Mouse (Mus musculus): Measurements from ENCODE around the gene Rph3al. TPM values are rescaled to one million over a fixed set of nuclear protein-coding genes. Genes with fewer than 3 reads are reported as not detected.
A peak's percentile ranks its signal among the peaks of the same experiment; 100 is the strongest.

Rph3al gene
- total RNA-seq (2021): 1 to 10 TPM; 3.1 to 3.8 TPM

DNA sequence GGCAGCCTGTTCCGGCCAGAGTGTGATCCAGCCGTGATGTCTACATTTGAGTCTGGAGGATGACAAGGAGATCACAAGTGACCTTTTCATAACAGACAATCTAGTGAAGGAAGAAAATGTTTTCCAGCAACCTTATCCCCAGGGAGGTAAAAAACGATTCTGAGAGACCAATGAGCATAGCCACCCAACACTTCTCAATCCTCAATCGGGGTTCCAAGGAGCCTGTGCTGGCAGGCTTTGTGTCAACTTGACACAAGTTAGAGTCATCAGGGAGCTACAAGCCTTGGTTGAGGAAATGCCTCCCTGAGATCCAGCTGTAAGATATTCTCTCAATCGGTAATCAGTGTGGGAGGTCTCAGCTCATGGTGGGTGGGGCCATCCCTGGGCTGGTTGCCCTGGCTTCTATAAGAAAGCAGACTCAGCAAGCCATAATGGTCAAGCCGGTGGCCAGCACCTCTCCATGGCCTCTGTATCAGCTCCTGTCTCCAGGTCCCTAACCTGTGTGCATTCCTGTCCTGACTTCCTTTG, at the start of gene Rph3al:
Gene Rph3al, minus strand, starts transcription at position 51 of the 528 bp plus-strand sequence.
- intact Hi-C loops (cut with DNase I): no loop called here
- no peak for DNase-seq (ENCODE audit: extremely low spot score in 1 of 2, low spot score in 2 of 2)

DNA sequence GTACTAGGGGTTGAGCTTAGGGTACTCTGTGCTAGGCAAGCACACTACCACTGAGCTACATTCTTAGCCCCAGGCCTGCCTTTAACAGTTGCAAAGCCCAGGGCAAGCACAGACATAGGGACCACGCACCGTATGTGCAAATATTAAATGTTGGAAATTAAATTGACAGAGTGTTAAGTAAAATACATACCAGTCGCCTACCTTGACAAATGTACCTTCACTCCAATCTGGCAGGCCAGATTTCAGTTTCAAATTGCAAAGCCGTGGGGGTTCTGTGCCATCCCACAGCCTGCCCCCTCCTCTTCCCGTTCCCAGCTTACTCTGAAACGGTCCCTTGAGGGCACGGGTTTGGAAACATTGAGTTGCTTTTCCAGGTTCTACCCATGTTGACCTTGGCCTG, 47.7 kb upstream of the Rph3al start:
- intact Hi-C loops (cut with DNase I): no loop called here
- no peak for DNase-seq (ENCODE audit: extremely low spot score in 1 of 2, low spot score in 2 of 2)

DNA sequence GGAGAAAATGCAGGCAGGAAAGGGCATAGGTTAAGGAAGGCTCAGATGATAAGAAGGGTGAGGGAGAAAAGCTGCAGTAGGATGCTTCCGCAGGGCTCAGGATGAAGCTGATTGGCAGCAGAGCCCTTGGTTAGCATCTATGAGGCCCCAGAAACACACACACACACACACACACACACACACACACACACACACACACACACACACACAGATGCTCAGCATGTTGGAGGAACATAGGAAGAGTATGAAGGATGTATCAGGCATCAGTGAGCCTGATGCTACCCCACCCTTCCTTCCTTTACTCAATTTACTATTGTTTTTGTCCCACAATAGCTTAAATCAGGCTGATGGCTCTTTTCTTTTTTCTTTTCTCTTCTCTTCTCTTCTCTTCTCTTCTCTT, 46.4 kb upstream of the Rph3al start:
- intact Hi-C loops (cut with DNase I): no loop called here
- no peak for DNase-seq (ENCODE audit: extremely low spot score in 1 of 2, low spot score in 2 of 2)

DNA sequence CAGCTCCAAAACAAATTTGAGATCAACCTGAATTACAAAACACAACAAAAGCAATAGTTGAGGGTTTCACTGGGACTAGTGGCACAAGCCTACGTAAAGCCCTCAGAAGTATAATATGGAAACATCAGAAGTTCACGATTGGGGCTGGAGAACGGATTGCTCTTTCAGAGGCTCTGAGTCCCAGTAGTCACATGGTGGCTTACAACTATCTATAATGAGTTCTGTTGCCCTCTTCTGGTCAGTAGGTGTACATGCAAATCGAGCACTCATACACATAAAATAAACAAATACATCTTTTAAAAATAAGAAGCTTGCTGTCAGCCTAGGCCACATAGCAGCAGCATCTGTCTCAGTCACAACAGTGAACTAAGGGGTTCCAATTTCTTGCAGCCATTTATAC, 45.0 kb upstream of the Rph3al start:
- DNase-seq (ENCODE audit: extremely low spot score in 1 of 2, low spot score in 2 of 2): no peak
- intact Hi-C loops (cut with DNase I): no loop called here

DNA sequence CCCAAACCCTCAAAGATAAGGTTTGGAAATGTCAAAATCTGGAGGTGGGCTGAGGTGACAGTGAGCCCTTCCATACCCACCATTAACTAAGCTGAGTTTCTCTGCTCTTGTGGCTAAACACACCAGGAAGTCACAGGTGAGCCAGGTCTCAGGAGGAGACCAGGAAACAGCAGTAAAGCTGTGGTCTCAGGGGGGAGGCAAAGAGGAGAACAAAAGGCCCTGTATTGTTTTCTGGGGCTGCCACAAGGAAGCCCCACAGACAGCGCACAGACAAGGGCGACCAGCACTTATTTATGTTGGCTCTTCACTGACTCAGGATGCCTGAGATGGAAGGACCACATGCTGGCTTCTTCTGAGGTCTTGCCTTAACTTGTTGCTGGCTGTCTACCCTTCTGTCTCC, 42.2 kb upstream of the Rph3al start:
- intact Hi-C loops (cut with DNase I): no loop called here
- DNase-seq (ENCODE audit: extremely low spot score in 1 of 2, low spot score in 2 of 2): peak in 1 of 2 experiments; percentile 38

DNA sequence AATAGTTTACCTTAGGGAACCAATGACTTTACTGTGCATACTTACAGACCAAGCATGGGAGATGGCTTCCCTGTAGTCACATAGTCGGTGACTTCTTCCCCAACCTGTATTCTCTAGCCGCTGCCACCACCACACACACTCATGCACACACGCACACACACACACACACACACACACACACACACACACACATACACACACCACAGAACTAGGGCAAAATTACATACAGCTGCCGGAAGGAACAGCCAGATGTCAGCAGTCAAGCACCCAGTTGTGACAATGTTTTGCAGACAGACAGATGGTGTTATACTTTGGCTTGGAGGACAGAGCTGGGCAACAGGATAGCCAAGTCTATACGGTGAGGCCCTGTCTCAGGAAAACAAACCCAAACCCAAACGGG, 39.8 kb upstream of the Rph3al start:
- intact Hi-C loops (cut with DNase I): no loop called here
- no peak for DNase-seq (ENCODE audit: extremely low spot score in 1 of 2, low spot score in 2 of 2)

DNA sequence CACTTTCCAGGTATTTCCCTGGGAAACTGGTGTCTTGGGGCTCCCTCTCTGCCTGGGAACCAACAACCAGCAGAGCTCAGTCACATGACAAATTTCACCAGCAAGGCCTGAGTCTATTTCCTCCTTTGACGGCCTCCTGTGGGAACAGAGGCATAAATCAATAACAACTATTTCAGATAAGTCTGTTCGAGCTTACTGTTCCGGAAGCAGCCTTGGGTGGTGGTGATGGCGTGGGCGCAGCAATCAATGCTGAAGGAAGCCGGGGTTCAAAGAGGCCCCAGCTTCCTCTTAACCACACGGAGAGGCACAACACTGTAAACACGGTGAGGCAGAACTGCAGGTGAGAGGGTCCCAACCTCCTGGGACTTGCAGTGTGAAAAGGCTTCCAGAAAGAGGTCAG, 38.5 kb upstream of the Rph3al start:
- intact Hi-C loops (cut with DNase I): no loop called here
- DNase-seq (ENCODE audit: extremely low spot score in 1 of 2, low spot score in 2 of 2): no peak

DNA sequence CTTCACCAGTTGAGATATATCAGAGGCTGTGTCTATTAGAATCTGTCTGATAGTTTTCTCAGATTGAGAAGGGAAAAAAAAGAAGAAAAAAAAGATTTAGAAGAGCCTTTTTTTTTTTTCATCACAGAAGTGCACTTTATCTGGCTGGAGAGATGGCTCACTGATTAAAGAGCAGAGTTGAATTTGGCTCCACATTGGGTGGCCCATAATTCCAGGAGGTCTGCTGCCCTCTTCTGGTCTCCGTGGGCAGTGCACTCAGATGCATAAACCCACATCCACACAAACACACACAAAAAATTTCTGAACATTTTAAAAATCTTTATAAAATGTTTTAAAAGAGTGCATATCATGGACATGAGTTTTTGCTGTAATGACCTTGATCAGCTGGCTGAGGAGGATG, 35.8 kb upstream of the Rph3al start:
- DNase-seq (ENCODE audit: extremely low spot score in 1 of 2, low spot score in 2 of 2): no peak

DNA sequence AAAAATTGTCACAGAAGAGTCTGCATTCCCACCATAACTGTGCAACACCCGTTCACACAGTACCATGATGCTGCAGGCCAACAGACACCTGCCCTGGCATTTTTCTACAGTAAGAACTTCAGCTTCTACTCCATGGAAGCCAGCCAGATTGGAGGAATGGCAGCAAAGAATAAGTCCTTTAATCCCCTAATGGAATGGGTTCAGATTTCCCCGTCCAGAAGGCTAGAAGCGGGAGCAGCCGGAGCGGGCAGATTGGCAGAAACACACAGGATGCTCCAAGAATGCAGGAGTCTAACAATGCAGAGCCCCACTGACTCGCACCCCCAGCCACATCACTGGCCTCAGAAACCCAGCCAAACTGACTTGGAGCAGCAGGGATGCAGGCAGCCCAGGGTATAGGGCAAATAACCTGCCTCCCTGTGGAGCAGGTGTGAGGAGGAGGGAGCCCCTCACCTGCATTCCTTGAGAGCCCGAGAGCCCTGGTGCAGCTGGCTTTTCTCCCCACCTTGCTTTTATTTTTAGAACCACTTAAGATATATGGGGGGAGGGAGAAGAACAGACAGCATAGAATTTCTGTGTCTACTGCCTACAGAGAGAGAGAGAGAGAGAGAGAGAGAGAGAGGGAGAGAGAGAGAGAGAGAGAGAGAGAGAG, 34.8 kb upstream of the Rph3al start:
- DNase-seq (ENCODE audit: extremely low spot score in 1 of 2, low spot score in 2 of 2): no peak
- intact Hi-C loops (cut with DNase I): no loop called here

More for the DNA sequence above, 35.8 kb upstream of the Rph3al start:
- intact Hi-C loops (cut with DNase I): no loop called here

DNA sequence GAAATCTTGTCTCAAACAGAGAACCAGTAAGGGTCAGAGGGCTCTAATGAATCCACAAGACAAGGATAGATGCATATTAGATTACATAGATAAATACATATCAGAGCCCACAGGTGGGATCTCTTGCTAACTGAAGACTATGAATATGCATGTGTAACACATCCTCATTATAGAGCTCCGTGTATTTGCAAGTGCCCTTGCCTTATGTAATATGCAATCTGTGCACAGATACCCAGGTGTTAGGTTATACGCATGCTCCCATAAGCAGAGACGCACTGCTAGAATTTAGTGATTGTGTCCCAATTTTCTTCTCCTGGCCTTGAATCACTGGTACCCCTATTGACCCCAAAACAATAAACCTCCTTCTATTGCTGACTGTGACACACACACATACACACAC, 34.0 kb upstream of the Rph3al start:
- intact Hi-C loops (cut with DNase I): no loop called here
- DNase-seq (ENCODE audit: extremely low spot score in 1 of 2, low spot score in 2 of 2): no peak

DNA sequence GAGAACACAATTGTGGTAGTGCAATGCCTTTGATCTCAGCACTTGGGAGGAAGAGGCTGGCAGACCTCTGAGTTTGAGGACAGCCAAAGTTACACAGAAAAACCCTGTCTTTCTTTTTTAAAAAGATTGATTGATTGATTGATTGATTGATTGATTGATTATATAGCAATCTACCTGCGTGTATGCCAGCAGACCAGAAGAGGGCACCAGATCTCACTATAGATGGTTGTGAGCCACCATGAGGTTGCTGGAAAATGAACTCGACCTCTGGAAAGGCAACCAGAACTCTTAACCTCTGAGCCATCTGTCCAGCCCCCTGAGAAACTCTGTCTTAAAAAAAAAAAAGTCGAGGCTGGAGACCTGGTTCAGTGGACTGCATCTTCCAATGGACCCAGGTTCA, 32.4 kb upstream of the Rph3al start:
- no peak for DNase-seq (ENCODE audit: extremely low spot score in 1 of 2, low spot score in 2 of 2)
- intact Hi-C loops (cut with DNase I): no loop called here

DNA sequence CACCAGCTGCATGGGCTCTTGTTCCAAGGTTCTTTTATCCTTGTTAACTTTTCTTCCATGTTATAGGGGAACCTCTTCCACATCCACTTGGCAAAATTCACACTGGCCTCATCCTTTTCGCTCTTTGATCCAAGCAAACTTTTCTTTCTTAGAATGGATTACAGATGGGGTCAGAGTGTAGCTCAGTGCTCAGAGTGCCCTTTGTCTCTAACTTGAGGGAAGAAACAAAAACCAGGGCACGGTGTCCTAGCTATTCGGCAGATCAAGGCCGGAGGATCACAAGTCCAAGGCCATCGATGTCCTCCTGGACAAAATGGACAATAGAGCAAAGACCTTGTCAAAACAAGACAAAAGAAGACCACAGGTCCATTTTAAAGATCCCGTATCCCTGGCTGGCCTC, 30.5 kb upstream of the Rph3al start:
- no peak for DNase-seq (ENCODE audit: extremely low spot score in 1 of 2, low spot score in 2 of 2)
- intact Hi-C loops (cut with DNase I): loop anchor here (5.0 kb wide), 1 partner anchor 186 kb away; no protein-coding TSS in a partner anchor

DNA sequence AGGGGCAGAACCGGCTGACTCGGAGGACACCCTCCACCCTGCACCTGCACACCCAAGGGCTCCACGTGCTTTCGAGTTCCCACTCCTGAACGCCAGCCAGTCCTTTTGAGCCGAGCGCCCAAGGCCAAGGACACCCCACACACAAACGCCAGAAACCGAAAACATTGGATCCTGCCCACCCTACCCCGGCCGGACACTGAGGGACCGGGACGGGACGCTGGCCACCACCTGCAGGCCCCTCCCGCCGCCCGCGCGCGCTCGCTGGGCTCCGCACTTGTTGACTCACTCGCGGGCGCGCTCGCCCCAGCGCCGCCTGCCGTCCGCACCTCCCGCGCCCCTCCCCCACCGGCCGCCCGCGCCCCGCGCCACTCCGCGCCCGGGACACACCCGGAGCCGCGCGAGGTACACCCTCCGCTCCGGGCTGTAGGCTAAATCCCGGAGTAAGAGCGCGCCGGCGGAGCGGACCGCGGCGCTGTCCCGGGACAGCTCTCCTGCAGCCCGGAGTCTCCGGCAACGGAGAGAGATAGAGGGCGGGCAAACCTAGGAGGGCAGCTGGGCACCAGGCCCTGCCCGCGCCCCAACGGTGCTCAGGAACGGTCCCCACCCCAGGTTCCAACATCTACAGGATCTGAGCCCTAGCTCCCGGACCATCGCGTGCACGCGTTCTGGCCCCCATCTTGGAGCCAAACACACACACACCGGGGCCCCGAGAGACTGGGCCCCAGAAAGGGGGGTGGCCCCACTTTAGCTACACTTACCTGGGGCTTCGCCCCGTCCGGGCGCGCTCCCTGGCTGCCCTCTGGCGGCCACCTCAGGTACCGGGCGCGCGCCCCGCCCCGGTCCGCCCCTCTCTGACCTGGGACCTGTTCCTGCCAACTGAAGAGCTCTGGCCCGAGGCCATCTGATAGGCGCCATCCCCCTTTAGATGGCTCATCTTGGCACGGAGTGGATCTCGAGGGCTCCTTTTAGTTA, 28.5 kb upstream of the Rph3al start:
- peak; percentile 20 to 89 for DNase-seq (ENCODE audit: extremely low spot score in 1 of 2, low spot score in 2 of 2)
- intact Hi-C loops (cut with DNase I): loop anchor here (2.0 to 5.0 kb wide), 2 partner anchors 54 to 184 kb away; no protein-coding TSS in a partner anchor

DNA sequence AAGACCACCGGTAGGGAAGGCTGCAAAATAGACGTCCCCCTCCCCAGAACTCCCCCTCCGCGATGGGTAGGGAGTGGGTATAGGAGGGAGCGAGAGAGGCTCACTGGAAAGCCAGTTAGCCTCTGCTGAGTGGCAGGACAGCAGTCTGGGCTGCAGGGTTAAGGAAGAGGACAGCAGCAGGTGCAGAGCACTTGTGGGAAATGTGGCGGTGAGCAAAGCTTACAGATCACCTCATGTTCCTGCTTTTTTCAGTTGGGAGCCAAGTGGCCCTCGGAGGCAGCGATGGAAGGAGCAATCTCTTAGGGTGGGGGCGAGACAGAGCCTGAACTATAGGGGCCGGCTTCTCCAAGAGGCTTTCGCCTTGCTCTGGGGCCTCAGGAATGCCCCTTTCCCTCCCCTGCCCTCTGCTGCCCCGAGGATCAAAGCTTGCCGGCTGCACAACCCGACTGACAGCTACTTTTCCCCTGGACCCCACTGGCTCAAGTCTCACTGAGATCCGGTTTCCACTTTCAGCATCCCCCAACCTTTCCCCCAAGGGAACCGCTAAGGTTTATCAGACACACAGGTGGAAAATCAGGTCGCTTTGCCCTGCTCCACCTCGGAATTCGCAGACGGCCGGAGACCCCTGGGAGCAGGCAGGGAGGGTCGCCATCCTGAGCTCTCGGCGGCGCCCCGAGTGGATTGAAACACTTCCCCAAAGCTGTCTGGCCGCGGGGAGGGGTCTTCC, 27.6 kb upstream of the Rph3al start:
- intact Hi-C loops (cut with DNase I): loop anchor here (2.0 to 5.0 kb wide), 2 partner anchors 53 to 184 kb away; no protein-coding TSS in a partner anchor
- no peak for DNase-seq (ENCODE audit: extremely low spot score in 1 of 2, low spot score in 2 of 2)

DNA sequence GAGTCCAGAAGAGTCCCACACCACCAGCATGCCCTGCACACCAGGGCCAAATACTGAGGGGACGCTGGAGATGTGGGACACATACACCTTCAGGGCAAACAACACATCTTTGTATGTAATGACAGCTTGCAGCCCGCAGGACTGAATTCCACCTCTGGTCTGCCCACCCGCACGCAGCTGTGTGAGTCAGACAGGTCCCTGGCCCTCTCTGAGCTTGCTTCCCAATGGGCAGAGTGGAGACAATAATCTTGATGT, 26.2 kb upstream of the Rph3al start:
- no peak for DNase-seq (ENCODE audit: extremely low spot score in 1 of 2, low spot score in 2 of 2)
- intact Hi-C loops (cut with DNase I): no loop called here

DNA sequence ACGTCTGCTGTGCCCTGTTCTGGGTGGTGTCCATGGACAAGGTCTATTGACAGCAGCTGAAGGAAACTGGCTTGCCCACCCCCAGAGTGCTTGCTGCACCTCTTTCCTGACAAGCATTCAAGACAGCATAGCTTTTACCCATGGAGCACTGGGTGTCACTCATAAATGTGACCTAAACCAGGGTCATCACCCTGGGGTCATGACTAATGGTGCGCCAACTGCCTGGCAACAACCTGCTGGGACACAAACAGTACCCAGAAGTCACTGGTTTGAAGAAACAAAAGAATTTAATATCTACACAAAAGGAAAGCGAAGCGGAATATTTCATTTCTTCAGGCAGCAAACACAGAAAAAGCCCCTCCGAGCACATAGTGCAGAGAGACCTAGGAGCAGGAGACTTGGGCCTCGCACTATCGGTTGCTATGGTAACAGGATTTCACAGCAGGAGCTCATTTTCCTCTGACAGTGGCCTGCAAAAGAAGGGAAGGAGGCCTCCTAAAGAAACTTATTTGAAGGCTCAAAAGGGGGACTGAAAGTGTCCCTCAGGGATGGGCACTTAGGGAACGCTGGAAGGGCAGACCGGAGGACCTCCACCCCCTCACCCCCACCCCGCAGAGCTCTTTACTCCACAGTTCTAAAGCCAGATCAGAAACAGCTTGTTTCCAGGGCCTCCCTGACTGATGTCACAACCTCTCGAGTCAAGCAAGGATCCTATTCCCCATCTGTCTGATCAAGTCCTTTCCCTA, 25.7 kb upstream of the Rph3al start:
- peak; percentile 42 to 48 for DNase-seq (ENCODE audit: extremely low spot score in 1 of 2, low spot score in 2 of 2)
- intact Hi-C loops (cut with DNase I): no loop called here

DNA sequence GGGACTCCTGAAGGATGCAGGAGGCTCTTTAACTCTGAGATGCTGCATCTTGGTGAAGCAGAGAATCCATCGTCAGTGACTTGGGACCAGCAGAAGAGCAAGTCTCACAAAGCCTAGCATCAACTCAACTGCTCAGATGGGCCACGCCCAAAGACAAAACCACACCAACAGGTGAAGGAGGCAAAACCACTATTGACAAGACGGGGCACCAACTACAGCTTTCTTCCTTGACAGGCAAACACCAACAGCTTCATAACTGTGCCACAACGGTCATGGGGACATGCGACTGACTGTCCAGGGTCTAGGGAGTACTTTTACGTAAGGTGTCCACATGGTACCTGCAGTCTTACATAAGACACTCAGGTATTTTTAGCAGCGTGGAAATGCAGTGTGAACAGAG, 23.6 kb upstream of the Rph3al start:
- DNase-seq (ENCODE audit: extremely low spot score in 1 of 2, low spot score in 2 of 2): no peak
- intact Hi-C loops (cut with DNase I): no loop called here

DNA sequence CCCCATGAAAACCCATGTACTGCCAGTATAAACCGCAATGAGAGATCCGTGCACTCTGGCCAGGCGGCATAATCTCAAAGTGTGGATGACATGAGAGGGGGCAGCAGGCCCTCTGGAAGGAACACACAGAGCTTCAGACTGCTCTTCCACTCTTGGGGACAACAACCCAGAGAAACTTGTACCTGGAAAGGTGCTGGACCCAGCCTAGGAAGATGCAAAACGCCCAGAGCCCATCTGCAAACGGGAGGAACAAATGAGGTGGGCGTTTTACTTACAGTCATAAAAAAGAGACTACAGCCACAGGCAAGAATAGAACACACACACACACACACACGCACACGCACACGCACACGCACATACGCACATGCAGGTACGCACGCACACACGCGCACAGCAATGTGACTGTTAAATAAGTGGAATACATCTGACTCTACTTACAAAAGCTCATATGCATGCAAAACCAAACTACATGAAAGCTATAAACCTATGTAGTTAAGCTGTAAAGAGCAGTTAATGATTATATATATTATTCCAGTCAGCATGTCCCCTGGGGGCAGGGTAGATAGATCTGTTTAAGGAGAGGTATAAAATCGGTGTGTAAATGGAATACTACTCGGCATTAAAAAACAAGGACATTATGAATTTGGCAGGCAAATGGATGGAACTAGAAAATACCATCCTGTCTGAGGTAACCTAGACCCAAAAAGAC, 19.0 kb upstream of the Rph3al start:
- intact Hi-C loops (cut with DNase I): no loop called here

More for the DNA sequence above, 19.0 kb upstream of the Rph3al start:
- no peak for DNase-seq (ENCODE audit: extremely low spot score in 1 of 2, low spot score in 2 of 2)

All from left cerebral cortex, postnatal 10 days (tissue).